Mouse (Mus musculus) B cell, adult 2 months (primary cell): ENCODE data around the gene Grrp1.

Experiments used
- DNase-seq, 2 experiments: peaks; one replicate each; pipeline ENCODE4 v3.0.0; 2022

Gene Grrp1

GRCm38 (mm10) chr4:134238686-134239085 is 15.2 kb downstream of the Grrp1 start:
- DNase-seq = no peak

GRCm38 (mm10) chr4:134238279-134238651 is 15.6 kb downstream of the Grrp1 start, which contains the start of gene Cnksr1:
TSS of gene Cnksr1 (minus strand) at chr4:134238399.
- no peak for DNase-seq

- no peak for DNase-seq
Observed at GRCm38 (mm10) chr4:134237582-134238278, 16.2 kb downstream of the Grrp1 start.

- DNase-seq = no peak
Observed at GRCm38 (mm10) chr4:134234876-134235275, 19.0 kb downstream of the Grrp1 start.

GRCm38 (mm10) chr4:134230431-134230830 is 23.5 kb downstream of the Grrp1 start:
- no peak for DNase-seq

- no peak for DNase-seq
Observed at GRCm38 (mm10) chr4:134227194-134227593, 26.7 kb downstream of the Grrp1 start, which contains the start of gene Catsper4. TSS of gene Catsper4 (minus strand) at chr4:134227383.

GRCm38 (mm10) chr4:134222793-134223600 is 30.9 kb downstream of the Grrp1 start:
- DNase-seq = no peak

- DNase-seq = no peak
Observed at GRCm38 (mm10) chr4:134206488-134207053, 47.3 kb downstream of the Grrp1 start.

GRCm38 (mm10) chr4:134203340-134203896 is 50.5 kb downstream of the Grrp1 start:
- DNase-seq = no peak

- no peak for DNase-seq
Observed at GRCm38 (mm10) chr4:134202904-134203303, 51.0 kb downstream of the Grrp1 start, which contains the start of gene Gm7534. TSS of gene Gm7534 (minus strand) at chr4:134203004.
